Mouse (Mus musculus) forebrain, embryonic 10.5 days (tissue): ENCODE data around the gene Tbc1d21. TPM values are rescaled to one million over a fixed set of nuclear protein-coding genes. Genes with fewer than 3 reads are reported as not detected.

Source experiments
- DNase-seq: peaks from one replicate; pipeline ENCODE4 v3.0.0-alpha.2; 2017; ENCODE audit warnings: low spot score; ENCODE audit errors: extremely low spot score
- H3K27ac ChIP-seq: fragments of 300-500 bp; sonication (generic); 2 replicates; pipeline ENCODE4 v1.5.1; 2016; ENCODE audit warnings: mild to moderate bottlenecking
- H3K27me3 ChIP-seq: fragments of 300-500 bp; sonication (generic); 2 replicates; pipeline ENCODE4 v1.6.1; 2016; ENCODE audit warnings: mild to moderate bottlenecking; ENCODE audit not compliant: poor library complexity, severe bottlenecking
- H3K36me3 ChIP-seq: fragments of 300-500 bp; sonication (generic); replicated peaks from 2 replicates; pipeline ENCODE4 v1.6.1; 2016; ENCODE audit warnings: mild to moderate bottlenecking, moderate library complexity
- H3K4me1 ChIP-seq: fragments of 300-500 bp; sonication (generic); 2 replicates; pipeline ENCODE4 v1.6.1; 2016
- H3K4me3 ChIP-seq: fragments of 300-500 bp; sonication (generic); 2 replicates; pipeline ENCODE4 v1.5.1; 2016; ENCODE audit warnings: mild to moderate bottlenecking, moderate library complexity
- H3K9me3 ChIP-seq: fragments of 300-500 bp; sonication (generic); 2 replicates; pipeline ENCODE4 v1.6.1; 2016; ENCODE audit warnings: mild to moderate bottlenecking, moderate library complexity
- WGBS: fragments of 180-500 bp; shearing (Covaris S2); methylation state at CpG from one replicate; pipeline ENCODE4 v1.1.7; 2016; 5-methylcytosine and 5-hydroxymethylcytosine counted together
- polyA plus RNA-seq: library from polyadenylated mRNA; unstranded; fragments of >200 nt; fragmentation: Nextera tagmentation; extraction: Ambion mirVana; gene quantifications from 2 replicates; pipeline ENCODE4 v1.2.1, GENCODE M21; 2016

The Tbc1d21 gene
- polyA plus RNA-seq, 1 experiment from 2014 or later = not detected

DNA sequence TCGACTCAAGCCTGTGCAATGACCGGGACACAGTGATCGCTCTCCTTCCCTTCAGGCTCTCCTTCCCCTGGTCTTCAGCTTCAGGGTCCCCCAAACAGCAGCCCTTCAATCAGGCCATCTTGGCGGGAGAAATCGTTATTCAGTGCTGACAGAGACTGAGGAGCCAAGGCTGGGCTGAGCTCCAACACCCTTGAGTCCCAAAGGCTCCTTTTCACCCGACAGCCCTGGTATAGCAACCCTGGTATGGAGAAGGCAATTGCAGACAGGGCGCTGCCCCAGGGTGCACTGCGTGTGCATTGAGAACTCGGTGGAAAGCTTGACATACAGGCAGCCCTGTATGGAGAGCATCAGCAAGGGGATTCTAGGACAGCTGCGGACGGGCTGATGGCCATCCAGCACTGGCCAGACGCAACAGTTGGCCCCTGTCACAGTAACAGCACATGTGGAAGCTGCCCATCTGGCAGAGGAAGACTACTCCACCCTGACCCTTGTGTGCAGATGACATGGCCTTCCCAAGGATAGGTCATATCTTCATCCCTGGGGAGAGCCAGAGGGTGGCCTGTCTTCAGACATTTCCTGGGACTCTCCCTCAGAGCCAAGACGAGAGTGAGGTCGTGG lies 60.1 kb downstream of the Tbc1d21 start:
- no peaks in the 10 kb centered on the region for H3K9me3 ChIP-seq
- H3K4me3 ChIP-seq = no peak overlapping the region
- peaks cover 73% of the 10 kb centered on the region for H3K4me1 ChIP-seq
- H3K27me3 ChIP-seq = peaks cover 62% of the 10 kb centered on the region
- no peak for DNase-seq
- H3K36me3 ChIP-seq = no peaks in the 10 kb centered on the region
- H3K27ac ChIP-seq = no peak overlapping the region
- 89% methylated on average over 14 of the region's 14 CpGs for WGBS

Other genes with a start within 250 kb of the Tbc1d21 start
- gene Islr, start 166.1 kb downstream of the Tbc1d21 start, polyA plus RNA-seq = 4.0 and 4.6 TPM in 2 replicates
- gene Islr2, start 166.1 kb downstream of the Tbc1d21 start, polyA plus RNA-seq = 2.2 and 3.6 TPM in 2 replicates
- gene Pml, start 120.7 kb downstream of the Tbc1d21 start, polyA plus RNA-seq = 13.7 and 14.4 TPM in 2 replicates
- 24.8 and 28.8 TPM in 2 replicates for gene Stoml1, start 117.3 kb downstream of the Tbc1d21 start, polyA plus RNA-seq
- gene Loxl1, start 57.3 kb downstream of the Tbc1d21 start, polyA plus RNA-seq = 7.1 and 7.2 TPM in 2 replicates
- gene Insyn1, start 118.1 kb upstream of the Tbc1d21 start, polyA plus RNA-seq = 0.66 TPM in 2 replicates
- gene Cd276, start 185.0 kb upstream of the Tbc1d21 start, polyA plus RNA-seq = 31.7 and 32.8 TPM in 2 replicates
- gene Nptn, start 211.8 kb upstream of the Tbc1d21 start, polyA plus RNA-seq = 48.0 and 50.7 TPM in 2 replicates